Mouse (Mus musculus) lung, embryonic 16.5 days (tissue): ENCODE data around the gene Nudt17. TPM values are rescaled to one million over a fixed set of nuclear protein-coding genes. Genes with fewer than 3 reads are reported as not detected.
"Not testable (repeated sequence)": the region's sequence is repeated elsewhere in the genome, so short reads cannot be mapped to it uniquely, and the experiment has no call there.

Source experiments
- ATAC-seq: fragments of 200-750 bp; cut with Nextera tagmentation; 2 replicates; pipeline ENCODE4 v1.8.0; 2017; ENCODE audit warnings: low read depth, mild to moderate bottlenecking, moderate library complexity
- H3K27ac ChIP-seq: fragments of 300-500 bp; sonication (generic); 2 replicates; pipeline ENCODE4 v1.5.1; 2014; ENCODE audit warnings: mild to moderate bottlenecking, control low read depth, low read length
- H3K27me3 ChIP-seq: fragments of 300-500 bp; sonication (generic); 2 replicates; pipeline ENCODE4 v1.6.1; 2014; ENCODE audit warnings: low read depth, low read length, mixed read lengths; ENCODE audit not compliant: control insufficient read depth, insufficient read depth
- H3K36me3 ChIP-seq: fragments of 300-500 bp; sonication (generic); 2 replicates; pipeline ENCODE4 v1.6.1; 2014; ENCODE audit warnings: low read length; ENCODE audit not compliant: control insufficient read depth, insufficient read depth
- H3K4me1 ChIP-seq: fragments of 300-500 bp; sonication (generic); replicated peaks from 2 replicates; pipeline ENCODE4 v1.6.1; 2014; ENCODE audit warnings: low read length, mixed read lengths; ENCODE audit not compliant: control insufficient read depth, insufficient read depth
- H3K4me2 ChIP-seq: fragments of 300-500 bp; sonication (generic); 2 replicates; pipeline ENCODE4 v1.6.1; 2014; ENCODE audit warnings: low read depth, low read length, control low read depth
- H3K4me3 ChIP-seq: fragments of 300-500 bp; sonication (generic); 2 replicates; pipeline ENCODE4 v1.5.1; 2014; ENCODE audit warnings: mild to moderate bottlenecking, low read length, control low read depth
- H3K9ac ChIP-seq: fragments of 300-500 bp; sonication (generic); 2 replicates; pipeline ENCODE4 v1.6.1; 2014; ENCODE audit warnings: low read length, control low read depth
- H3K9me3 ChIP-seq: fragments of 300-500 bp; sonication (generic); 2 replicates; pipeline ENCODE4 v1.6.1; 2016; ENCODE audit warnings: low read length; ENCODE audit not compliant: control insufficient read depth
- WGBS: fragments of 180-500 bp; shearing (Covaris S2); extraction: QIAGEN DNeasy Blood & Tissue Kit; methylation state at CpG from one replicate; pipeline ENCODE4 v1.1.7; 2014; 5-methylcytosine and 5-hydroxymethylcytosine counted together
- polyA plus RNA-seq: library from polyadenylated mRNA; unstranded; fragments of >200 nt; fragmentation: Nextera tagmentation; extraction: Ambion mirVana; gene quantifications from 2 replicates; pipeline ENCODE4 v1.2.1, GENCODE M21; 2015

Nudt17 gene
- polyA plus RNA-seq, 1 experiment from 2014 or later = 8.2 TPM

DNA sequence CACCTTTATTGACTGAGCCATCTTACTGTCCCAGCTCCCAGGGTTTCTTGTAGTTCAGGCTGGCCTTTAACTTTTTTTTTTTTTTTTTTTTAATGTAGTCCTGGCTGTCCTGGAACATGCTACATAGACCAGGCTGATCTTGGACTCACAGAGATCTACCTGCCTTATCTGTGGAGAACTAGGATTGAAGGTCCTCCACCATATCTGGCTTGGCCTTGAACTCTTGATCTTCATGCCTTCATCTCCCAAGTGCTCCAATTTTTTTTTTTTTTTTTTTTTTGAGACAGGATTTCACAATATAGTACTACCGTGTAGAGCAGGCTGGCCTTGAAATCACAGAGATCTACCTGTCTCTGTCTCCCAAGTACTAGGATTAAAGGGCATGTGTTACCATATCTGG lies 14.8 kb downstream of the Nudt17 start:
- no peak overlapping the region for H3K4me2 ChIP-seq
- H3K36me3 ChIP-seq = no peaks in the 10 kb centered on the region
- no peak overlapping the region for H3K4me3 ChIP-seq
- H3K9me3 ChIP-seq = no peaks in the 10 kb centered on the region
- ATAC-seq = no peak
- peaks cover 18% of the 10 kb centered on the region for H3K4me1 ChIP-seq
- no peak overlapping the region for H3K9ac ChIP-seq
- 83% methylated on average over 1 of the region's 1 CpGs for WGBS
- H3K27ac ChIP-seq = no peak overlapping the region
- no peaks in the 10 kb centered on the region for H3K27me3 ChIP-seq

- WGBS = 19% methylated on average over 3 of the region's 3 CpGs
- Histone ChIP-seq H3K4me1 (peaks cover 10% of the 10 kb centered on the region), H3K36me3 (no peaks in the 10 kb centered on the region), H3K9ac (no peak overlapping the region), H3K9me3 (no peaks in the 10 kb centered on the region), H3K4me2 (no peak overlapping the region), H3K4me3 (no peak overlapping the region), H3K27ac (no peak overlapping the region), H3K27me3 (no peaks in the 10 kb centered on the region)
- ATAC-seq = no peak
Measured at GRCm38 (mm10) chr3:96692506-96692905, 15.9 kb downstream of the Nudt17 start.

DNA sequence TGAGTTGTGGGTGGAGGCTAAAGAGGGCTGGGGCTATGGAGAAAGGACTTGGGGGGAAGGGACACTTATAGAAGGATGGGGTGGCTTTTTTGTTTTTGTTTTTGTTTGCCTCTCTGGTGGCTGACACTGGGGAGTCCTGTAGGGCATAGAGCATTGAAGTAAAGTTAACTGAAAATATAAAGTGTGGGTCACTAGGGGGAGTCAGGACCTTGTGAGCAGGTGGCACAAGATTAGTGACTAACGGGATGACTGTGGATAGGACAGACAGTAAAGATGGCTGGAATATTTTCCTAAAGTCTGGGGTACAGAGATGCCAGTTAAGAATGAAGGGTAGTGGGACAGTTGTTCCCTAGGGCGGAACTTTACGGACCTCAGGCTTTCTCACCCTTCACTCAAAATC lies 18.1 kb downstream of the Nudt17 start:
- no peaks in the 10 kb centered on the region for H3K36me3 ChIP-seq
- WGBS = 53% methylated on average over 3 of the region's 3 CpGs
- peaks cover 5% of the 10 kb centered on the region; the same call in 1 of the 2 replicates for H3K4me1 ChIP-seq
- H3K9ac ChIP-seq = no peak overlapping the region
- no peaks in the 10 kb centered on the region for H3K27me3 ChIP-seq
- H3K4me2 ChIP-seq = no peak overlapping the region
- no peaks in the 10 kb centered on the region for H3K9me3 ChIP-seq
- no peak overlapping the region for H3K4me3 ChIP-seq
- no peak for ATAC-seq
- H3K27ac ChIP-seq = no peak overlapping the region

DNA sequence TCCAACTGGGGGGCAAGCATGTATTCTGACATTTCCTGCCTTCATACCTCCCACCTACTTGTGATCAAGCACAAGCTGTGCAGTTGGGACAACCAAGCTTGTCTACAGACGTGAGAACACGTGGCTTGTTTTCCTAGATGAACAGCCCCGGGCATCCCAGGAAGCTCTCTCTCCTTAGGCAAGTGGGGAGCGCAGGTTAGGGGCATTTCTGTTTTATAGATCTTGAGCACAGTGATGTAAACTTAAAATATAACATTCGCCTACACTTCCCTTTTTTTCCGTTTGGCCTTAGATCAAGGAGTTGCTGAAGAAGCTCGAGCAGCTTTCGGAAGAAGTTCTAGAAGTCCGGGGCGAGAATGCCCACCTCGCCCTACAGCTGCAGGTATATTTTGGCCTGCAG lies 19.5 kb downstream of the Nudt17 start:
- Histone ChIP-seq H3K36me3 (no peaks in the 10 kb centered on the region), H3K9me3 (no peaks in the 10 kb centered on the region), H3K27me3 (peaks cover 7% of the 10 kb centered on the region), H3K4me1 (peaks cover 5% of the 10 kb centered on the region; the same call in 1 of the 2 replicates), H3K4me2 (no peak overlapping the region), H3K4me3 (no peak overlapping the region), H3K9ac (no peak overlapping the region), H3K27ac (no peak overlapping the region)
- ATAC-seq = no peak
- WGBS = 72% methylated on average over 11 of the region's 11 CpGs

DNA sequence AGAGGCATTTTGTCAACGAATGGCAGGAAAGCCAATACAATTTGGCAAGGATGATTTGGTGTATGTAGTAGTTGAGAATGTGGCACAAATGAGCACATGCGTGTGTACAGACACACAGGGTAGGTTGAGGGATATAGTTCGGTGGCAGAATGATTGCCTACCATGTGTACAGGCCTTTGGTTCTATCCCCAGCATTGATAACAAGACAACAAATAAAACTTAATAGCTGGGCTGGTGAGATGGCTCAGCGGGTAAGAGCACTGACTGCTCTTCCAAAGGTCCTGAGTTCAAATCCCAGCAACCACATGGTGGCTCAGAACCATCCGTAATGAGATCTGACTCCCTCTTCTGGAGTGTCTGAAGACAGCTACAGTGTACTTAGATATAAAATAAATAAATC lies 22.3 kb downstream of the Nudt17 start:
- WGBS = 89% methylated on average over 5 of the region's 5 CpGs
- not testable (repeated sequence) for H3K27ac ChIP-seq, ATAC-seq, H3K27me3 ChIP-seq, H3K9me3 ChIP-seq, H3K4me3 ChIP-seq, H3K4me1 ChIP-seq, H3K9ac ChIP-seq, H3K36me3 ChIP-seq, H3K4me2 ChIP-seq

DNA sequence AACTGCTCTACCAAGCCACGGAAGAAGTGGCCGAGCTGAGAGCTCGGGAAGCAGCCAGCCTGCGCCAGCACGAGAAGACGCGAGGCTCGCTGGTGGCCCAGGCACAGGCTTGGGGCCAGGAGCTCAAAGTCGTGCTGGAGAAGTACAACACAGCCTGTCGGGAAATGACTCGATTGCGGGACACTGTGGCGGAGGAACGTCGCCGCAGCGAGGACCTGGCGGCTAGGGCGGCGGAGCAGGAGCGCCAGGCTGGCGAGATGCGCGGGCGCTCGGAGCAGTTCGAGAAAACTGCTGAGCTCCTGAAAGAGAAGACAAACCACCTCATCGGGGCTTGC lies 23.6 kb downstream of the Nudt17 start:
- Histone ChIP-seq H3K4me3 (peak overlapping the region; percentile 29), H3K9me3 (no peaks in the 10 kb centered on the region), H3K27me3 (peaks cover 10% of the 10 kb centered on the region), H3K27ac (no peak overlapping the region), H3K4me1 (0 out of 2 replicates have a peak, but pooled peaks cover 3% of the 10 kb centered on the region), H3K36me3 (no peaks in the 10 kb centered on the region), H3K9ac (peak overlapping the region; percentile 23), H3K4me2 (peak overlapping the region; percentile 49)
- no peak for ATAC-seq
- 19% methylated on average over 27 of the region's 28 CpGs for WGBS

GRCm38 (mm10) chr3:96684151-96684821 lies 24.1 kb downstream of the Nudt17 start:
- no peak for ATAC-seq
- Histone ChIP-seq H3K9ac (peak overlapping the region; percentile 23), H3K9me3 (no peaks in the 10 kb centered on the region), H3K27me3 (peaks cover 10% of the 10 kb centered on the region), H3K4me3 (peak overlapping the region; percentile 29), H3K4me2 (peak overlapping the region; percentile 49), H3K36me3 (no peaks in the 10 kb centered on the region), H3K27ac (no peak overlapping the region), H3K4me1 (0 out of 2 replicates have a peak, but pooled peaks cover 3% of the 10 kb centered on the region)
- 43% methylated on average over 17 of the region's 17 CpGs for WGBS

DNA sequence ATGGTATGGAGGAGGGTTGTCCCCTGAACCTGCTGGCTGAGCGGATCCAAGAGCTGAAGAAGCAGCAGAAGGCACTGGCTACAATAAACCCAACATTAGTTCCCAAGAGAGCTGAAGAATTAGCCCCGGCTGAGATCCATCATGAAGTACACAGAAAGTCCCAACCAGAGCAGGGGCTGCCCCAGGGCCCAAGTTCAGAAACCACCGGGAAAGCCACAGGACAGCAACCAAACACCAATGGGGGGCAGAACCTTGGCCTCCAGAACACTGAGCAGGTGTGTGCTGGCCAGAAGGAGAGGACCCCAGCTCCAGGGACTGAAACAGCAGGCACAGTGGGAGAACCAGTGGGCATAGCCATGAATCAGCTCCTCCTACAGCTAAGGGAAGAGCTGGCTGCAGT lies 24.9 kb downstream of the Nudt17 start:
- Histone ChIP-seq H3K9me3 (no peaks in the 10 kb centered on the region), H3K4me2 (no peak overlapping the region), H3K9ac (no peak overlapping the region), H3K27me3 (peaks cover 10% of the 10 kb centered on the region), H3K4me1 (0 out of 2 replicates have a peak, but pooled peaks cover 3% of the 10 kb centered on the region), H3K36me3 (no peaks in the 10 kb centered on the region), H3K27ac (no peak overlapping the region), H3K4me3 (no peak overlapping the region)
- no peak for ATAC-seq
- WGBS = 87% methylated on average over 3 of the region's 3 CpGs

DNA sequence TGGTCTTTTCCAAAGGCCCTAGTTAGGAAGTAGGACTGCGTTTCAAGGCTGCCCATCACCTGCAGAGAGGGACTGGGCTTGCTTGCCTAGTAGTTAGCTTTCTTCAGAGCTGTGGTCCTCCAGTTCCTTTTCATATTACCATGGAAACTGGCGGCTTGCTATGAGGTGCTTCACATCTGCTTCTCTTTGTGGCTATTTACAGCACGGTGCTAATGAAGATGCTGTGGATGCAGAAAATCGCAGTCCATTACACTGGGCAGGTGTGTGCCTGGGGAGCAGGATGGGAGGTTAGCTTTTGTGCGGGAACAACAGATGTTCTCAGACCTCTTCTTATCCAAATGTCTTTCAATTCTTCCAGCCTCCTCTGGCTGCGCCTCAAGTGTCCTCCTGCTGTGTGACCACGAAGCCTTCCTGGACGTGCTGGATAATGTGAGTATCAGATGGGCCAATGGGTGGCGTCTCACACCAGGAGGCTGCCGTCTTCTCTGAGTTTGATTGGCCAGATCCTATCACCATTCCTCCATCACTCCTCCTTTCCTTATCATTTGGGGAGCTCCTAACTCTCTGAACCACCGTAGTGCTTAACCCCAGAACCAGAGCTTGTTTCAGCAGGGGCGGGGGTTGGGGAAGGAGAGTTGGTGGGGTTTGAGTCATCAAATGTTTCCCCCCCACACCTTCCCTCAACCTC lies 27.9 kb downstream of the Nudt17 start:
- Histone ChIP-seq H3K4me2 (no peak overlapping the region), H3K4me1 (0 out of 2 replicates have a peak, but pooled peaks cover 3% of the 10 kb centered on the region), H3K9me3 (no peaks in the 10 kb centered on the region), H3K27me3 (peaks cover 10% of the 10 kb centered on the region), H3K9ac (no peak overlapping the region), H3K4me3 (no peak overlapping the region), H3K36me3 (no peaks in the 10 kb centered on the region), H3K27ac (no peak overlapping the region)
- ATAC-seq = no peak
- 28% methylated on average over 12 of the region's 12 CpGs for WGBS
